Mouse (Mus musculus) lung, adult 2 months (tissue): Measurements from ENCODE around the gene Fuk.

ENCODE experiments used
- CTCF ChIP-seq: fragments of 200-500 bp; IDR thresholded peaks from 2 replicates; pipeline ENCODE4 v1.5.1; 2011; ENCODE audit warnings: mild to moderate bottlenecking, low read length, control low read depth; ENCODE audit not compliant: insufficient read depth
- POLR2A ChIP-seq: fragments of 200-500 bp; IDR thresholded peaks from 2 replicates; pipeline ENCODE4 v1.6.1; 2011; ENCODE audit warnings: low read depth, mild to moderate bottlenecking, control low read depth, low read length, borderline replicate concordance; ENCODE audit errors: extremely low read depth

- no peak for TF ChIP-seq CTCF
- no peak for TF ChIP-seq POLR2A
Measured at GRCm38 (mm10) chr8:110906682-110907081, 4.4 kb upstream of the Fuk start.
